Mouse (Mus musculus) adipocyte (in vitro differentiated cells): ENCODE measurements at regions not wholly inside any gene's neighbourhood (a gene's known extent, or its start where the extent isn't known, plus 50 kb on each side); places are given as distances from the start of the nearest gene placed in this dataset.

ENCODE experiments used
- DNase-seq: peaks from one replicate; pipeline ENCODE4 v3.0.0-alpha.2; 2016; ENCODE audit warnings: low spot score

DNA sequence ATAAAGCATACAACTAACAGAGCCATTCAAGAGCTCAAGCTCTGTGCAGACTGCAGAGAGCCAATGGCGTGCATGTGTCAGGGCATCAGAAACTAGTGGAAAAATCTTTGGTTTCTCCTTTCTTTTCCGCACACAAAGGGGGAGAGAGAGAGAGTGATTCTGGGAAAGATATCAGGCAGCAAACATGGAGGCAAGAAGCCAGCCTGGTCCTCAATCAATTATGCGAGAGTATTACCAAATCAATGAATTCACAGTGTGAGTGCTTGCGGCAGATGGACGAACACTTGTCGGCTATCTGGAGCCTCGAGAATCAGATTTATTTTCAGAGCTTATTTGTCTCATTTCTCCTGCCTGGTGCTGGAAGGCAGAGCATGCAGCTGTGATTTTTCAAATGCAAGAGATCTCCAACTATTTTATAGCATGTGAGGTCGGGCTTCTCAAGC lies 230.6 kb downstream of the Snx10 start:
- DNase-seq, result no peak

DNA sequence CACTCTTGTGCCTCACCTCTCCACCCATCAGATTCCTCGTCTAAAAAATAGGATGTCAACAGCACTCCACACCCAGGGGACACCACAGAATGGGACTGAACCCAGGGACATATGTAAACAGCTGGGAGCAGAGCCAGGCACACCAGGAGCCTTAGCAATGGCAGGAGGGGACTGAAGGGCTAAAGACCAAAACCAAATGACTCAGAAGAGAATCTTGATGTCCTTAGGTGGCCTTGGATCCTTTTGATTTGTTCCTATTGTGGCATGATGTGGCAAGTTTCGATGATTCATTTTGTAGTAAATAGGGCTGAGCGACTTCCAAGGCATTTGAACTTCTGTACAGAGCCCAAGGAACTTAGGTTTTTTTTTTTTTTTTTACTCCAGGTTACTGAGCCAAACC lies 233.4 kb downstream of the Snx10 start:
- peak; percentile 45 for DNase-seq

DNA sequence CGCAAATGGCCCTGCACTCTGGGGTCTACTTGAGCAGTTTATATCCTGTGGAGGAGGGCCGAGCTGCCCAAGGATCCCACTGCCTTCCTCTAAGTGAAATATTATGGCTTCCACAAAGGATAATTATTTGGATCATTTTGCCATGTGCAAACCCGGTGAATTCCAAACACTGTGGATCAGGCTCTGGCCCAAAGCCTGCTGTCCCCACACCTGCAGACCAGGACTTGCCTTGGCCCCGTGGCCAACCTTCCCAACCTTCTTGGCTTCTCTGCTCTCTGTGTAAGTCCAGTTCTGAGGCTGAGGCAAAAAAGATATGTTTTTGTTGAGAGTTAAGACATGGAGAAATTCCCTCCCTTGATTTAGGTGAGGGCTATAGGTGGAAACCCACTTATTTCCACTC lies 234.0 kb downstream of the Snx10 start:
- no peak for DNase-seq

DNA sequence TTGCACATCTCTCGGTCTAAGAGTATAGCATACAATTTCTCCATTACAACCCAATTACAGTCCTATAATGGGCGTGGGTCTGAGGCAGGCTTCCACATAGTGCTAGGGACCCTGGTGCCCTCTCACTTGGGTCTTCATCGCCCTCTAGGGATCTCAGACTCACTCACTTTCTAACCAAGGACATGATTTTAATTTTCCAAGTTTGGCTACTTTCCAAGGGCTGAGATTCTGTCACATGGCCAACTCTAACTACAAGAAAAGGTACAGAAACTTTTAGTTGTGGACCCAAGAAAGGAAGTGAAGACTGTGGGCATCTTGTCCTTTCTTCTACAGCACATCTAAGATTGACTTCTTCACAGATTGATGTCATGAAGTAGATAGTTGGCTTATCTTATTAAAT lies 235.1 kb downstream of the Snx10 start:
- DNase-seq, result no peak

DNA sequence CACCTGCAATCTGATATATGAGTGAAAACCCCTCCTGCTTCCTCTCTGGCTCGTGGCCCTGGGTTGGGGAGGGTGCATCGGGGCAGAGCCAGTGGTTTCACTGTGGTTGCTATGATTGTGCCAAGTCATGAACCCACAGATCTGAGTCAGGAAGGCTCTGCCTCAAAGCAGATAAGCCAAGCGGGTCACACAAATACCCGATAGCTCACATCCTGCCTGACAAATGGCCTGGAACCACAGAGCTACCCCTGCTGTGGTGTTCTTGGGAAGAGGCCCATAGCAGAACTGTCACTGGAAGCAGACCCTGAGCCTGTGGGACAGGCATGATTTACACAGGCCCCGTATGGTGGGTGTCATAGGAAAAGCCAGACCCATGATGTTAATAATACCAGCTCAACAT lies 236.7 kb downstream of the Snx10 start:
- DNase-seq, result no peak

DNA sequence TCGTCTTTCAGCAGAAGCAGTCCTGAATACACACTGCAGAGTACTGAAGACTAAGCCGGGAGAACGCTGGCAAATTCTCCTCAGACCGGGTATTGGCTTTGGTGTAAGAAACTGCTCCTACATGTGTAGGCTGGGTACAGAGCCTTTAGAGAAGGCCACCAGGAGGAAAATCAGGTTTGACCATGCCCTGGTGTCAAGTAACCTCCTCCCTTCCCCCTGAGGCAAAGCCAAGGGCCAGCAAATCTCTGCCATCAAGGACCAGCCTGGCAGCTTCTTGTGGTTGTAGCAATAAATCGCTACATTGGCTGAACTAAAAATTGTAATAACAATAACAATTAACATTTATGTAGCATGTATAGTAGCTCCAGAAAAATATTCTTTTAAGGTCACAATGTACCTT lies 237.8 kb downstream of the Snx10 start:
- DNase-seq, result no peak

DNA sequence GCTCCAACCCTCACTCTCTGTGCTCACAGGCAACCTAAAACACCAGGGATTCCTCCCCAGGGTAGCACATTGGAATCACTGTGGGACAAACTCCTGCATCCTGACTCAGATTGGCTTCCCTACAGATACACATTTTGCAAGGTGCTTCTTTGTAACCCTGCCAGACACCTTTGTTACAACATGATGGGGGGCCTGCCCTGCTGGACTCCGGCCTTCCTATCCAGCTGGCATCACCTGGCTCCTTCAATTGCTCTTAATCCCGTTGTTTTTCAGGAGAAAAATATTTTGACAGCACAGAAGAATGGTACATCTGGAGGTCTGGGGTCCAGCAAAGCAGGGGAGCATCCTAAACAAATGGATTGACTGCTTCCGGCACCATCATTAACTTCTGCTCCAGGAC lies 242.8 kb downstream of the Snx10 start:
- no peak for DNase-seq

DNA sequence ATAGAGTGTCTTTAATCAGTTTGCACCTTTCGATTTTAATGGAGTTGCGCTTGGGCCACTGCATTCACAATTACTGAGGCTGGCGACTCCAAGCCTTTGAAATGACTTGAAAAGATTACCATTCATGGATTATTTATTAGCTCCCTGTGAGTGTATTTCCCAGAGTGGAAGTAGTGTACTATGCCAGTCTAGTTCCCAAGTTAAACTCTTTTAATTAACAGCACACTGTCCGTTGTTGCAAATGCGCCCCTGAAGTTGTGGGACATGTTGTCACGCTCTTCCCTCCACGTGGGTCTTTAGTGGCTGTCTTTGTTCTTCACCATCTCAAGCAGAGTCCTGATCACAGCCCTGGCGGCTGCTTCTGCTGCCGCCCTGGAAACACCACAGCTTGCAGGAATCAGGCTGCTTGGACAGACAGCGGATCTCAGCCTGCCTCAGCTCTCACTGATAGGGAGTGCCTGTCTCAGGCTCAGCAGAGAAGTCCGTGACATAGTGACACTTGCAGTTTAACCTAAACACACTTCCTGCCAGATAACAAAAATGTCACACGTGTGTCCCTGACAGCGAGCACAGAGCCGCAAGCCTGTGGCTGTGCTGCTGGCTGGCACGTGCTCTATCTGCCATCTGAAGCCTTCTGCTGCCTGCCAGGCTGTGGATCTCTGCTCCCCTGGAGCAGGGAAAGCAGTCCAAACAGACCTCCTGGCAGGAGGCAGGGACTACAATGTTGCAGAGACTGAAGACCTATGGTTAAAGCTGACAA lies 244.1 kb downstream of the Snx10 start:
- no peak for DNase-seq

DNA sequence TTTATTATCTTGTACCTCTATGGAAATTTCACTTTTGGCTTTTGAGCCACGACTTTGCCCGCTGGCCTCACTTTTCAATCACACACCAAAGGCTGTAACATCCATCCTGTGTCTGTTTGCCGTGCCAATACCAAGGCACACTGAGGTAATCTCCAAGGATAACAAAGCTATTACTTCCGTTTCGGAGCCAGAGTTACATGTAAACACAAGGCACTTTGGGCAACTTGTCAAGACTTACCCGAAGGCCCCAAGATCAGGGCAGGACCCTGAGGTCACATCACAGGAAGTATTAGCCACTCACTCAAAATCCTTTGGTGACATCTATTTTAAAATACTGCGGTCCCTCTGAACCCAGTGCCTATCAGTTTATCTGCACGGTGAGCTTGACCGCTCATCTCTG lies 241.3 kb downstream of the Skap2 start:
- no peak for DNase-seq

DNA sequence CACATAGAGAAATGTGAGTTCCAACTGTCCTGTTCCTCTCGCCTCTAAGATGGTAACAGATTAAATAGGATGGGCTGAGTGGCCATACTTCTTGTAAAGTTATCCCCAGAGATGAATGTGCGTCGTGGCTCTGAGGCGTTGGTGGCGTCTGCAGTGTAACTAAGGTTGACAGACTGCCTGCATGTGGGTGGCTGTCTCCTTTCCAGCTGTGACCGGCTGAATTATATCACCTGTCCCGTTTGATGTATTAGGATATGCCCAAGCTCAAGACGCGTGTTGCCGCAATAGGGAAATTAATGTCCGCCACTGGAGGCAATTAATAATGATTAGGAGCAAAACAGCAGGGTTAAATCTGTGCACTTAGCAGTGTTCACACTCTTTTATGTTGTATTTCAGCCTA lies 240.9 kb downstream of the Skap2 start:
- DNase-seq, result no peak

DNA sequence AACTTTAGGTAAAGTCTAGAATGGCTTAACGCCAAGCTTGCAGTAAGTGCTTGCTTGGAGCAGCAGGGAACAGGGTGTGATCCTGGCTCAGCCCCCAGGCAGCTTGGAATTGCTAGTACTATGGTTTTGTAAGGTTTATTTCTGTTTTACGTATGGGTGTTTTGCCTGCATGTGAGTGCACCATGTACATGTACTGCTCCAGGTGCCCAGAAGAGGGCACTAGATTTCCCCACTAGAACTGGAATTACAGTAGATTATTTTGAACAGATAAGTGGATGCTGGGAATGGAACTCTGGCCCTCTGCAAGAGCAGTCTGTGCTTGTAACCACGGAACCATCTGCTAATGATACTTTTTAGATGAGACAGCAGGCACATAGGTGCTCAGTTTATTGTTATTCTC lies 237.6 kb downstream of the Skap2 start:
- no peak for DNase-seq

DNA sequence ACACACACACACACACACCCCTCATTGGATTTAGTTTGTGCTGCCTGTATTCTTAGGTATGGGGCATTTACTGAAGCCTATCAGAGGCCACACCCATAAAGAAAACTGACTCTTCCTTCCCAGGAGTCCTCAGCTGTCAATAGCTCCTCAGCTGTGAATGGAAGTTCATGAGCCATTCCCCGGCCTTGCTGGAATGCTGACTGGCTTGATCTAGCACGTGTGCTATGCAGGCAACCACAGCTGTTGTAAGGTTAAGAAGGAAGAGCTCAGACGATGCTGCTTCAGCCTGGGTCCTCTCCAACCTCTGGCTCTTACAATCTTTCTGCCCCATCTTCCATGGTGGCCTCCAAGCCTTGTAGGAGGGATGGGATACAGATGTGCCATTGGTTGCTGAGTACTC lies 226.7 kb downstream of the Skap2 start:
- DNase-seq, result no peak

DNA sequence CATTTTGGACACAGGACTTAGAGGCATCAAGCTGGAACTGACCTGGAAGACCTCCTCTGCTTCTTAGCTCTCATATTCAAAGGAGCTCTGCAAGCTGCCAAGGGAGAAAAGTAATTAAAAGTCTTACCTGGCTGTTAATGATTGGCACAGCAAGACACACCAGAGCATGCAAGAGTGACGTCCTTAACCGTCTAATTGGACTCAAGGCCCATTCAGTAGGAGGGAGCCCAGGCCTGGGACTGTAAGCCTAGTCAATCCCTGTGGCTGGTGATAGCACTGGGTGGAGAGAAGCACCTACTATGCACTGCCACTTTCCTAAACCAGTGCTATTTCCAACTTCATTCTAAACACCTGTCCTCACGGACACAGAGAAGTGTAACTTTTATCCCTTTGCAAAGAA lies 225.5 kb downstream of the Skap2 start:
- no peak for DNase-seq

DNA sequence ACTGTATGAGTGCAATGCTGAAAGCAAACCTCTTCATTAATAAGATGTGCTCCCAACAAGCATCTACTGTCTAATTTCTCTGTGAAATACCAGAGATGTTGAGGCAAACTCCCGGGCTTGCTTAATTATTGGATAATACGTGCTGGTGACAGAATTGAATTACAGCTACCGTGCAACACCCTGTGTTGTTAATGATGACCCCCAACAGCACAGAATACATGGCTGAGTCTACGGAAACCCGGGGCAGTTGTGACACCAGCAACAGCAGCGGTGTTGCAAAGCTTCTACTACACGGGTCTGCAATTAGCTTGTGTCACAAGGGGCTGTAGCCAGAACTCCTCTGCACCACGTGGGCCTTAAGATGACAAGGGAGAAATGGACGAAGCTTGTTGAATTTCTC lies 224.2 kb downstream of the Skap2 start:
- no peak for DNase-seq

DNA sequence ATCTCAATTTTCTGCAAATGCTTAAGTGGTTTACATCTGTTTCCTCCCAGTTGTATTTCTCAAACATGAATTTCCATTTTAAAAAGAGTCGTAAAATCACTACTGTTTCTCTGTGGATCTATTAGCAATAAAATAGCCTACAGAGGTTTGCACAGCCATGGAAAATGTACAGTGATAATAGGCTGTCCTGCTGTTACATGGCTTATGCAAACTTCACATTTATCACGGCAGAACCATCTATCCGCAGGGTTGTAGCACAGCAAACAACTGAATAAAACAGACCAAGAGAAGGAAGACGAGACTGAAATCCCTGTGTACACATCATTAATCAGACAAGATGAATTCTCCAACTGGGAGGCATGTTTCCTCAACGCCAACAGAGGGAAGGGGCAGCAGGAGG lies 222.1 kb downstream of the Skap2 start:
- no peak for DNase-seq

DNA sequence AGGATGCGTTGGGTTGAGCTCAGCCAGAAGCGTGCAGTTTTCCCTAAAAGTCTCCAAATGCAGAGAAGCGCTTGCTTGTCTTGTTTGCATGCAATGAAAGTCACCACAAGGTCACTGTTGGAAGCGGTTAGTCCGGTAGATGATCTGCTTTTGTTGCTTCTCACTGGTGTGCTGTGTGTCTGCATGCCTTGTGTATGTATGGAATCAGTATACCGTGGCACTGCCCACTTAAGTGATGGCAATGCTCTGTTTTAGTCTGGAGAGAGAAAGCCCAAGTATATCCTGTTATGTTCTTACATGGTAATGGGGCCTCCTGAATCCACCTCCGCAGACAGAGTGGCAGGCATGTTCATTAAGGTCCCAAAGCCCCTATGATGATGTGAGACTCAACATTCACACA lies 221.7 kb downstream of the Skap2 start:
- no peak for DNase-seq

DNA sequence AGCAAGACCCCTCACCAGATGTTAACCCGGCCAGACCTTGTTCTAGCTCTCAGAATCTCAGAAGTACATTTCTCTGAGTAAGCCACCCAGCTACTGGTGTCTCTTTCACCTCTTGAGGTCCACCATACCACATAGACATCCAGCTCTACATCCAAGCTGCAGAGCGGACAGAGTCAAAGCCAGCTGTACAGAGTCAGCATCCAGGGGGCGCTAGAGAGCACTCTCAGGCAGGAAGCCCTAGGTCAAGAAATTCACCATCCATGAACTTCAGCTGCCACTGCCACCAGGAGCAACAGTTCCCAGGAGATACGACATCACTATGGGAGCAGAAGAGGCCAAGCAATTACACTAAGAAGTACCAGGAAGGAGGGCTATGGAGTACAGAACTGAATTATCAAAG lies 217.0 kb downstream of the Skap2 start:
- DNase-seq, result peak; percentile 20

DNA sequence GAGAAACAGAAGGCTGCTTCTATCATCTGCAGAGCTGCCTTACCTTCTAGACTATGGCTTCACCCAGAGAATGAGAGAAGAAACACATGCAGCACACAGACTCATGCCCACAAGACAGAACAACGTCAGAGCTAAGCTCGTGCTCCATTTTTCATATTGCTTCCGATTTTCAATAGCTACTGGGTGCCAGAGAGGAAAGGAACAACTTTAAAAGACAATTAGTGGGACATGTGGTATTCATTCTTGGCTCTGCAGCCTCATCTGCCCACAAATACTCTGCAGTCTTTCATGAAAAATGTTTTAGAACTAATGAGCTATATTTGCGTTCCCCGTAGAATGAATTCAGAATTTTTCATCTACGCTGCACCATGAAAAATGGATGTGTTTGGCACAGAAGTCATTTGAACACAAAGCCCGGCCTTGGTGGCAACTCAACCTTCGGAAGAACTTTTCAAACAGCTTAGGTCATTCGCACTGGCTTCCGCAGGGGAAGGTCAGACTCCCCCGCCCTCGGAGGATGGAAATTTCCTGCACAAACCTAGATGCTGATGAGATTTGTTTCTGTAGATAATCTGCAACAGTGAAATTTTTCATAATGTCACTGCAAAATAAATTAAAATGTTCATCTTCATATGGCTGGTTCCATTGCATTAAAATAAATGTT lies 213.6 kb downstream of the Skap2 start:
- DNase-seq, result no peak

DNA sequence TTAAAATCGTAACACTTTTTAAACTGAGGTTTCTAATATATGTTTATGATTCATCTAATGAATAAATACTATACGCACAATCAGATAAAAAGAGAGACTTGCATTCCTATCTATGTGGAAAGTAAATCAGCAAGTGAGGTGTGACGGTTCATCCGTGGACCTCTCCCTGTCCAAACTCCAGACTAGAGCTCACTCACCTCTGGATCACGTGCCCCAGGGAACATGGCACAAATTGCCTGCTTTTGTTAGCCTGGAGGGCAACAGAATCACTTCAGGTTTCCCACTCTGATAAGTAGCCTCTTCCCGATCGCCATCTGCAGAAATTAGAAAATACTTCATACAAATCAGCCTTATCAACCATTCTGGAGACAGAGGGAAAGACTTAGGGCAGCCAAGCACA lies 206.7 kb downstream of the Skap2 start:
- no peak for DNase-seq
